Mouse (Mus musculus): ENCODE measurements at regions not wholly inside any gene's neighbourhood (a gene's known extent, or its start where the extent isn't known, plus 50 kb on each side); places are given as distances from the start of the nearest gene placed in this dataset.

GRCm38 (mm10) chr5:59921910-59922309 lies 1886.7 kb upstream of the G6pd2 start:
- Histone ChIP-seq H3K9me3 (replicated peaks; ENCODE audit: insufficient read depth, low read length) (no peaks in the 10 kb centered on the region), H3K4me3 (ENCODE audit: control insufficient read depth in 1 of 2, insufficient read depth in 1 of 2, low read depth in 2 of 2, low read length in 2 of 2) (no peak overlapping the region), H3K4me1 (ENCODE audit: control insufficient read depth in 1 of 2, insufficient read depth in 2 of 2, low read length in 2 of 2) (no peaks in the 10 kb centered on the region), H3K27me3 (ENCODE audit: control insufficient read depth in 1 of 2, insufficient read depth in 2 of 2, low read length in 2 of 2) (no peaks in the 10 kb centered on the region), H3K36me3 (ENCODE audit: control insufficient read depth in 1 of 2, insufficient read depth in 2 of 2, low read length in 2 of 2) (no peaks in the 10 kb centered on the region), H3K9ac (ENCODE audit: control insufficient read depth, low read depth, low read length, poor library complexity, severe bottlenecking) (no peak overlapping the region), H3K79me2 (ENCODE audit: control insufficient read depth, insufficient read depth, low read length, poor library complexity) (no peaks in the 10 kb centered on the region), H3K27ac (ENCODE audit: control insufficient read depth, low read depth, low read length) (no peak overlapping the region)
- TF ChIP-seq HCFC1 (IDR thresholded peaks at IDR 0.05; ENCODE audit: low read depth, low read length) (no peak), E2F4 (IDR thresholded peaks at IDR 0.05; ENCODE audit: borderline replicate concordance, low read depth, low read length) (no peak), POLR2A (IDR thresholded peaks at IDR 0.05; ENCODE audit: control insufficient read depth in 1 of 2, insufficient read depth in 1 of 2, low read depth in 1 of 2, low read length in 2 of 2, poor library complexity in 1 of 2) (no peak), TAL1 (IDR thresholded peaks at IDR 0.05; ENCODE audit: low read length) (no peak), CHD2 (IDR thresholded peaks at IDR 0.05; ENCODE audit: low read length) (no peak), GABPA (IDR thresholded peaks at IDR 0.05; ENCODE audit: low read depth, low read length) (no peak), RCOR1 (IDR thresholded peaks at IDR 0.05; ENCODE audit: low read depth, low read length) (no peak), SIN3A (IDR thresholded peaks at IDR 0.05; ENCODE audit: low read length) (no peak), TCF12 (IDR thresholded peaks at IDR 0.05; ENCODE audit: low read depth, low read length) (no peak), KAT2A (conservative IDR thresholded peaks at IDR 0.05; ENCODE audit: low read depth, low read length) (no peak), MAFK (IDR thresholded peaks at IDR 0.05; ENCODE audit: borderline replicate concordance, low read depth, low read length) (no peak), RAD21 (IDR thresholded peaks at IDR 0.05; ENCODE audit: low read depth, low read length) (no peak), TBP (IDR thresholded peaks at IDR 0.05; ENCODE audit: low read depth, low read length) (no peak), NELFE (IDR thresholded peaks at IDR 0.05; ENCODE audit: low read depth, low read length) (no peak), MEF2A (IDR thresholded peaks at IDR 0.05; ENCODE audit: extremely low read depth, insufficient replicate concordance, low read depth, low read length, poor library complexity, severe bottlenecking) (no peak), MAX (IDR thresholded peaks at IDR 0.05; ENCODE audit: low read length) (no peak), ETS1 (IDR thresholded peaks at IDR 0.05; ENCODE audit: low read depth, low read length) (no peak), GATA1 (IDR thresholded peaks at IDR 0.05; ENCODE audit: low read depth, low read length) (no peak), ZC3H11A (IDR thresholded peaks at IDR 0.05; ENCODE audit: low read depth, low read length) (no peak)
- DNase-seq (ENCODE audit: low read depth, low spot score) = no peak

GRCm38 (mm10) chr5:59940861-59941260 lies 1867.8 kb upstream of the G6pd2 start:
- Histone ChIP-seq H3K79me2 (ENCODE audit: control insufficient read depth, insufficient read depth, low read length, poor library complexity) (no peaks in the 10 kb centered on the region), H3K27ac (ENCODE audit: control insufficient read depth, low read depth, low read length) (no peak overlapping the region), H3K4me1 (ENCODE audit: control insufficient read depth in 1 of 2, insufficient read depth in 2 of 2, low read length in 2 of 2) (no peaks in the 10 kb centered on the region), H3K9me3 (replicated peaks; ENCODE audit: insufficient read depth, low read length) (no peaks in the 10 kb centered on the region), H3K4me3 (ENCODE audit: control insufficient read depth in 1 of 2, insufficient read depth in 1 of 2, low read depth in 2 of 2, low read length in 2 of 2) (no peak overlapping the region), H3K36me3 (ENCODE audit: control insufficient read depth in 1 of 2, insufficient read depth in 2 of 2, low read length in 2 of 2) (no peaks in the 10 kb centered on the region), H3K27me3 (ENCODE audit: control insufficient read depth in 1 of 2, insufficient read depth in 2 of 2, low read length in 2 of 2) (no peaks in the 10 kb centered on the region), H3K9ac (ENCODE audit: control insufficient read depth, low read depth, low read length, poor library complexity, severe bottlenecking) (no peak overlapping the region)
- no peak for DNase-seq (ENCODE audit: low read depth, low spot score)
- TF ChIP-seq MEF2A (IDR thresholded peaks at IDR 0.05; ENCODE audit: extremely low read depth, insufficient replicate concordance, low read depth, low read length, poor library complexity, severe bottlenecking) = no peak
- TF ChIP-seq ETS1 (IDR thresholded peaks at IDR 0.05; ENCODE audit: low read depth, low read length) = no peak
- TF ChIP-seq UBTF (IDR thresholded peaks at IDR 0.05; ENCODE audit: borderline replicate concordance, insufficient read depth, low read depth, low read length) = no peak
- no peak for TF ChIP-seq BHLHE40 (IDR thresholded peaks at IDR 0.05; ENCODE audit: borderline replicate concordance, low read depth, low read length)
- TF ChIP-seq HCFC1 (IDR thresholded peaks at IDR 0.05; ENCODE audit: low read depth, low read length) = no peak
- no peak for TF ChIP-seq POLR2AphosphoS2 (IDR thresholded peaks at IDR 0.05; ENCODE audit: low read length)
- TF ChIP-seq ZKSCAN1 (IDR thresholded peaks at IDR 0.05; ENCODE audit: low read depth, low read length) = no peak
- no peak for TF ChIP-seq EP300 (IDR thresholded peaks at IDR 0.05; ENCODE audit: low read depth in 1 of 2, low read length in 2 of 2)
- no peak for TF ChIP-seq TAL1 (IDR thresholded peaks at IDR 0.05; ENCODE audit: low read length)
- no peak for TF ChIP-seq TBP (IDR thresholded peaks at IDR 0.05; ENCODE audit: low read depth, low read length)
- no peak for TF ChIP-seq POLR2AphosphoS5 (IDR thresholded peaks at IDR 0.05; ENCODE audit: borderline replicate concordance, low read depth, low read length)
- no peak for TF ChIP-seq ZC3H11A (IDR thresholded peaks at IDR 0.05; ENCODE audit: low read depth, low read length)
- no peak for TF ChIP-seq CTCF (IDR thresholded peaks at IDR 0.05 in 2 of 3, conservative IDR thresholded peaks at IDR 0.05 in 1 of 3; ENCODE audit: control insufficient read depth in 1 of 3, insufficient read depth in 1 of 3, low read depth in 2 of 3, low read length in 3 of 3, poor library complexity in 1 of 3, severe bottlenecking in 1 of 3)
- TF ChIP-seq MXI1 (IDR thresholded peaks at IDR 0.05; ENCODE audit: low read depth, low read length) = no peak

Data from MEL (cell line).